Mouse (Mus musculus): ENCODE data around the gene Scamp5. TPM values are rescaled to one million over a fixed set of nuclear protein-coding genes. Genes with fewer than 3 reads are reported as not detected.

Scamp5 gene
- polyA plus RNA-seq, 1 experiment from 2014 or later = 7.6 TPM

DNA sequence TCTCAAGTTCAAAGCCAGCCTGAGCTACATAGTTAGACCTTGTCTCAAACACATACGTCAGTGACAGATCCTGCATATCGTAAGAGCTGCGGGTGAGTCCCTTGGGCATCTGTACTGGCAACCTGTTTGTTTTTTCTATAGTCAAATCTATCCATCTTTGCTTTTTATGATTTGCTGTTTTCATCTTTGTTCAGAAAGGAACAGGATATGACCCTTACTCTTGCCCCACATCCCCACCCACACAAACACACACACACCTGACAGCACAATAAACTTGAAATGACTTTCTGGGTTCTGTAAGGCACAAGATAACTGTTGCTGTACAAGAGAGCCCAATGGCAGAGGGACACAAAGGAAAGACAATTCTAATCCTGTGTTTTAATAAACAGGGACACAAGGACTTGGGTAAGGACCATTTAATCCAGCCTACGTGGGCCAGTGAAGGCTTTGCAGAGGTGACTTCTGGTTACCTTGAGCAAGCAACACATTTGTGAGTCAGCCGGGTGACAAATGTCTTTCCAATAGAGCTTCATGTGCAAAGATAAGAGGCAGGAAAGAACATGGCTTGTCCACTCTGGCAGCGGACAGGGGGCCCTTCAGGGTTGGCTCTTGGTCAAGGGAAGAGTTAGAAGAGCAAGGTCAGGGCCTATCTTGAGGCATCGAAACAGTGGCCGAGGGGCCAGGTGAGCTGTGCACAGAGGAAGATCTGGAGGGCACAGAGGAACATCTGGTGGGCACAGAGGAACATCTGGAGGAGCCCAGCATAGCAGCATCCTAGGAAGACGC, 60.5 kb downstream of the Scamp5 start:
- no peak for ATAC-seq (replicated peaks; ENCODE audit: insufficient number of reproducible peaks, insufficient read depth, low FRiP score, low read depth)
- H3K9ac ChIP-seq = no peak overlapping the region
- no peaks in the 10 kb centered on the region for H3K36me3 ChIP-seq
- no peaks in the 10 kb centered on the region for H3K27me3 ChIP-seq
- H3K9me3 ChIP-seq (replicated peaks) = no peaks in the 10 kb centered on the region
- H3K4me3 ChIP-seq = no peak overlapping the region
- WGBS = 68% methylated on average over 9 of the region's 9 CpGs
- no peak overlapping the region for H3K27ac ChIP-seq
- peaks cover 5% of the 10 kb centered on the region for H3K4me1 ChIP-seq (replicated peaks)
- H3K4me2 ChIP-seq = no peak overlapping the region

DNA sequence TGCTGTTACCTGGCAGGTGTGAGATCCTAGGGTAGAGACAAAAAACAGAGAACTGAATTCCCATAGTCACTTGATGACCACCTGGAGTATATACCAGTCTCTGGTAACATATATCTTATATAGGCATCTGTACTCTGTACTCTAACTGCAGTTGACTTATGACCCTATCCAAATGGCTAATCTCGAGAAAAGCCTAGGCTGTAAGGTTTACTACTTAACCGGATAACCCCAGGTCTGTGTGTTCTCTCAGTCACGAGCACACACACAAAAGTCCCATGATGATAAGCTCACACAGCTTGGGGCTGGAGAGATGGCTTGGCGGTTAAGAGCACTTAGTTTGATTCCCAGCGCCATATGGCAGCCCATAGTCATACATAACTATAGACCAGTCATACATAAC, 61.5 kb downstream of the Scamp5 start:
- no peaks in the 10 kb centered on the region for H3K27me3 ChIP-seq
- ATAC-seq (replicated peaks; ENCODE audit: insufficient number of reproducible peaks, insufficient read depth, low FRiP score, low read depth) = no peak
- H3K9ac ChIP-seq = no peak overlapping the region
- no peak overlapping the region for H3K4me2 ChIP-seq
- no peak overlapping the region for H3K4me3 ChIP-seq
- H3K4me1 ChIP-seq (replicated peaks) = peaks cover 7% of the 10 kb centered on the region
- H3K9me3 ChIP-seq (replicated peaks) = no peaks in the 10 kb centered on the region
- 86% methylated on average over 5 of the region's 5 CpGs for WGBS
- H3K27ac ChIP-seq = no peak overlapping the region
- no peaks in the 10 kb centered on the region for H3K36me3 ChIP-seq

DNA sequence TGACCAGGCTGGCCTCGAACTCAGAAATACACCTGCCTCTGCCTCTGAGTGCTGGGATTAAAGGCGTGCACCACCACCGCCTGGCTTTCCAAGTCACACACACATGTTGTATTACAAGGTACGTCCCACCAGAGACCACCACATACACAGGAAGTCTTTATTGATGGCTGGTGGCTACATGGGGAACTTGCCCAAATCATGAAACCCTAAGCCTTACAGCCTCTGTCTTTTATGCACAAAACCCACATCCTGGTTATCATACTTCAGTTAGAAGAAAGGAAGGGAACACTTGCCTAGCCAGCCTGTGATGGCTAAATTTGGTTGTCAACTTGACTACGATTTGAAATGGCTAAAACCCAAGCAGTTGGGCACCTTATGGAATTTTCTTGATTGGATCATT, 63.8 kb downstream of the Scamp5 start:
- Histone ChIP-seq H3K36me3 (no peaks in the 10 kb centered on the region), H3K4me1 (replicated peaks) (peaks cover 7% of the 10 kb centered on the region), H3K4me2 (no peak overlapping the region), H3K9ac (no peak overlapping the region), H3K27ac (no peak overlapping the region), H3K4me3 (no peak overlapping the region), H3K9me3 (replicated peaks) (peaks cover 8% of the 10 kb centered on the region; the same call in 1 of the 2 replicates), H3K27me3 (no peaks in the 10 kb centered on the region)
- no peak for ATAC-seq (replicated peaks; ENCODE audit: insufficient number of reproducible peaks, insufficient read depth, low FRiP score, low read depth)
- 80% methylated on average over 5 of the region's 5 CpGs for WGBS

- Histone ChIP-seq H3K36me3 (no peaks in the 10 kb centered on the region), H3K4me3 (no peak overlapping the region), H3K27me3 (no peaks in the 10 kb centered on the region), H3K4me1 (replicated peaks) (peaks cover 7% of the 10 kb centered on the region), H3K27ac (no peak overlapping the region), H3K4me2 (no peak overlapping the region), H3K9ac (no peak overlapping the region), H3K9me3 (replicated peaks) (peaks cover 8% of the 10 kb centered on the region; the same call in 1 of the 2 replicates)
- WGBS = 57% methylated on average over 15 of the region's 15 CpGs
- ATAC-seq (replicated peaks; ENCODE audit: insufficient number of reproducible peaks, insufficient read depth, low FRiP score, low read depth) = no peak; the same call in 1 of the 2 replicates
These were observed 65.3 kb downstream of the Scamp5 start for GRCm38 (mm10) chr9:57402318-57403251.

DNA sequence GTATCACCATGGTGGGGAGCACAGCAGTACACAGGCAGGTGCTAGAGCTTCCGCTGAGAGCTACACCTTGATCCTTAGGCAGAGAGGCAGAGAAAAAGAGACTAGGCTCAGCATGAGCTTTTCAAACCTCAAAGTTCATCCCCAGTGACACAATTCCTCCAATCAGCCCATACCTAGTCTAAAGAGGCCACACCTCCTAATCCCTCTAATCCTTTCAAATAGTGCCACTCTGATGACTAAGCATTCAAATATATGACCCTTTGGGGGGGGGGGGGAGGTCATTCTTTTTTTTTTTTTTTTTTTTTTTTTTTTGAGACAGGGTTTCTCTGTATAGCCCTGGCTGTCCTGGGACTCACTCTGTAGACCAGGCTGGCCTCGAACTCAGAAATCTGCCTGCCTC, 69.1 kb downstream of the Scamp5 start:
- ATAC-seq (replicated peaks; ENCODE audit: insufficient number of reproducible peaks, insufficient read depth, low FRiP score, low read depth) = no peak
- H3K9me3 ChIP-seq (replicated peaks) = peaks cover 8% of the 10 kb centered on the region; the same call in 1 of the 2 replicates

DNA sequence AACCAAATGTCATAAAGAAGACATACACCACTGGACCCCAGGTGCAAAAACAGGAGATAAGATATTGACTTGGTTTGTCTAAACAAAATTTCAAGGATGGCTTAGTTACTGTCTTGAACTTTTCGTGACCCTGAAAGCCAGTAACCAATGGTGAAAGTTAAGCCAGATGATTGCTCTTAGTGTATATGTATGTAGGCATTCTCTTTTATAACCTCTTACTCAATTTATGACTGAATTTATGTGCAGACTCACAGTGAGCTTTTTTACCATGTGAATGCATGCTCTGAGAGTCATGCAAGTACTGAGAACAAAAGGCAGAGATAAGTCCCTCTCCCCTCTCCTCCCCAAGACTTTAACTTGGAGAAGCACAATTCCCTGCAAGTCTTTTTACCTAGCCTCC, 75.0 kb downstream of the Scamp5 start:
- Histone ChIP-seq H3K9me3 (replicated peaks) (no peaks in the 10 kb centered on the region), H3K4me2 (no peak overlapping the region), H3K9ac (no peak overlapping the region), H3K4me1 (replicated peaks) (no peaks in the 10 kb centered on the region), H3K27ac (no peak overlapping the region), H3K27me3 (no peaks in the 10 kb centered on the region), H3K4me3 (no peak overlapping the region), H3K36me3 (no peaks in the 10 kb centered on the region)
- WGBS = 43% methylated on average over 1 of the region's 1 CpGs
- ATAC-seq (replicated peaks; ENCODE audit: insufficient number of reproducible peaks, insufficient read depth, low FRiP score, low read depth) = no peak

More for the DNA sequence above, 69.1 kb downstream of the Scamp5 start:
- Histone ChIP-seq H3K27ac (no peak overlapping the region), H3K9ac (no peak overlapping the region), H3K36me3 (no peaks in the 10 kb centered on the region), H3K4me3 (no peak overlapping the region), H3K27me3 (no peaks in the 10 kb centered on the region), H3K4me1 (replicated peaks) (peaks cover 7% of the 10 kb centered on the region), H3K4me2 (no peak overlapping the region)
- 82% methylated on average over 2 of the region's 2 CpGs for WGBS

Other genes with a start within 250 kb of the Scamp5 start
- not detected in 2 replicates for gene Trcg1, start 231.5 kb downstream of the Scamp5 start, polyA plus RNA-seq (2015; fragmentation: Nextera tagmentation; extraction: Ambion mirVana)
- 9.1 and 13.9 TPM in 2 replicates for gene 1700017B05Rik, start 205.4 kb downstream of the Scamp5 start, polyA plus RNA-seq (2015; fragmentation: Nextera tagmentation; extraction: Ambion mirVana)
- 17.0 and 20.0 TPM in 2 replicates for gene Ppcdc, start 27.9 kb downstream of the Scamp5 start, polyA plus RNA-seq (2015; fragmentation: Nextera tagmentation; extraction: Ambion mirVana)
- 11.5 and 12.9 TPM in 2 replicates for gene Rpp25, start 36.0 kb upstream of the Scamp5 start, polyA plus RNA-seq (2015; fragmentation: Nextera tagmentation; extraction: Ambion mirVana)
- gene Cox5a, start 53.2 kb upstream of the Scamp5 start, polyA plus RNA-seq (2015; fragmentation: Nextera tagmentation; extraction: Ambion mirVana) = 1,248 and 1,820 TPM in 2 replicates
- 10.6 and 15.1 TPM in 2 replicates for gene Fam219b, start 69.5 kb upstream of the Scamp5 start, polyA plus RNA-seq (2015; fragmentation: Nextera tagmentation; extraction: Ambion mirVana)
- gene Mpi, start 84.7 kb upstream of the Scamp5 start, polyA plus RNA-seq (2015; fragmentation: Nextera tagmentation; extraction: Ambion mirVana) = 75.2 and 80.6 TPM in 2 replicates
- 47.3 and 56.0 TPM in 2 replicates for gene Scamp2, start 92.9 kb upstream of the Scamp5 start, polyA plus RNA-seq (2015; fragmentation: Nextera tagmentation; extraction: Ambion mirVana)
- gene Ulk3, start 121.4 kb upstream of the Scamp5 start, polyA plus RNA-seq (2015; fragmentation: Nextera tagmentation; extraction: Ambion mirVana) = 14.3 and 21.3 TPM in 2 replicates
- not detected in 2 replicates for gene Cplx3, start 138.2 kb upstream of the Scamp5 start, polyA plus RNA-seq (2015; fragmentation: Nextera tagmentation; extraction: Ambion mirVana)
- not detected in 2 replicates for gene Lman1l, start 152.7 kb upstream of the Scamp5 start, polyA plus RNA-seq (2015; fragmentation: Nextera tagmentation; extraction: Ambion mirVana)
- gene Csk, start 185.6 kb upstream of the Scamp5 start, polyA plus RNA-seq (2015; fragmentation: Nextera tagmentation; extraction: Ambion mirVana) = 14.6 and 20.6 TPM in 2 replicates
- not detected in 2 replicates for gene Cyp1a2, start 215.6 kb upstream of the Scamp5 start, polyA plus RNA-seq (2015; fragmentation: Nextera tagmentation; extraction: Ambion mirVana)
- not detected in 2 replicates for gene Cyp1a1, start 219.9 kb upstream of the Scamp5 start, polyA plus RNA-seq (2015; fragmentation: Nextera tagmentation; extraction: Ambion mirVana)
- gene Edc3, start 240.5 kb upstream of the Scamp5 start, polyA plus RNA-seq (2015; fragmentation: Nextera tagmentation; extraction: Ambion mirVana) = 13.5 and 21.4 TPM in 2 replicates

Measured in heart, embryonic 15.5 days (tissue).